Mouse (Mus musculus) duodenum, adult 2 months (tissue): Measurements from ENCODE around the gene Olfr372. TPM values are rescaled to one million over a fixed set of nuclear protein-coding genes. Genes with fewer than 3 reads are reported as not detected.

ENCODE experiments used
- polyA plus RNA-seq: library from polyadenylated mRNA; depleted of rRNA; stranded (reverse); fragments of >200 nt; gene quantifications from 2 replicates; pipeline ENCODE4 v1.2.3, GENCODE M21; 2012; ENCODE audit warnings: low replicate concordance; rRNA removed

Gene Olfr372
- polyA plus RNA-seq: not detected in 2 replicates

DNA sequence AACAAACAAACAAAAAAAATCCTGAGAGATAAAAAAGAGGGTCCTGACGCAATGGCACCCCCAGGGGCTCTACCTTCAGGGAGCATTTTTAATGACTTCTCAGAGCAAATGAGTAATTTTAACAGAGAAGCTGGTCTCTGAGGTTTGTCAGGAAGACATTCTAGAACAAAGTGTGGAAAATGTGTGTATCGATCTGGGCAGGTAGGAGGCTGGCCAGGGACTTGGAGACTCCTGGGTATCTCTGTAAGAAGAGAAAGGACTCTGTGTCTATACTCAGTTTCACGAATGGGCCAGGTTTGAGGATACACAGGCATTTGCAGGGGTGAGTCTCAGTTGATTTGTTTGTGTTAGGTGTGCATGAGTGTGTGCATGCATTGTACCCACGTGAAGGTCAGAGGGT lies at the start of gene Olfr372:
Gene Olfr372, plus strand, starts transcription at position 301 of the 400 bp plus-strand sequence.

DNA sequence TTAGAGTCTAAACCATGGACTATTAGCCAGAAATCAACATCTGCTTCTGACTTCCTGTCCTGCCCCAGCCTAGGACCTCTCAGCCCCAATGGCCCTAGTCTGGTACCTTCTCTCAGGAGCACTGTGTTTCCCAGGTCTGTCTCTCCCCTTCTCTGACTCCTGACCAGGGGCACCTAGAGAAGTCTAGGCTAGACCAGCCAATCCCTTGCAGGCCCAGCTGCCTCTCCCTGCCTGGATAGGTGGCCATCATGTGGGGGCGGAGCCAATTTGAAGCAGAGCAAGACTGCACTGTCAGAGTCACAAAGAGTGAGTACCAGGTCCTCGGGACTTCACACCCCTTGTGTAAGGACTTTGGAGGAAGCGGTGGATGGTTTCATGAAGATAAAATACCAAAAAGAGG lies 31.5 kb upstream of the Olfr372 start, which contains the start of gene Cyp4f18:
Gene Cyp4f18, minus strand, starts transcription at position 154 of the 400 bp plus-strand sequence.

DNA sequence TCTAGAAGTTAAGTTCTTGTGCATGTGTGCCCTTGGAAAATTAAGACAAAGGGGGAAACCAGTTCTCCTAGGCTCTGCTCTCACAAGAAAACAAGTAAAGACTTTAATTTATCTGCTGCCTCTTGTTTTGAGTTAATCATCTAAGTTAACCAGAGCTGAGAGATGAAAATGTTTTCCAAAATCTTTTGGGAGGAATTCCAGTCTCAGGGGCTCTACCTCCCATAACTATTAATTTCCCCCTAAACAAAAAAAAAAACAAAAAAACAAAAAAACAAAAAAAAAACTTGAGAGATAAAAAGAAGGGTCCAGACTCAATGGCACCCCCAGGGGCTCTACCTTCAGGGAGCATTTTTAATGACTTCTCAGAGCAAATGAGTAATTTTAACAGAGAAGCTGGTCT lies 41.9 kb downstream of the Olfr372 start, which contains the start of gene Olfr373:
Gene Olfr373, plus strand, starts transcription at position 301 of the 400 bp plus-strand sequence.

DNA sequence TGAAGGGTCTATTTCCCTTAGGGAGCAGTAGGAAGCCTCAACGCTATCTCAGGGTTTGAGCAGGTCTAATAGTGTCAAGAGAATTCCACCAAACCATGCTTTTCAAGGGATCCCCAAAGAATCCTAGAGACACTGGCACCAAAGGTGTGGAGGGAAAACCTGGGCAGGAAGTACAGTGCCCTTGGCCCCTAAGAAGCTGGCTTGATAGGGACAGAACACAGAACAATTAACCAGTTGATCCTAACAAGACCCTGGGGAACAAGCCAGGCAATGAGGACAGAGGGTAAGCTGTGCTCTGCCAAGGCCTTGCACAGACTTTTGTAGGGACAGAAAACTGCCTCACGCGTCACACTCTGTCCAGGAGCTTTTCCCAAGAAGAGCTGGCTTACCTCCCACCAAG lies 65.7 kb downstream of the Olfr372 start, which contains the start of gene Olfr374:
Gene Olfr374, plus strand, starts transcription at position 301 of the 400 bp plus-strand sequence.

Other genes starting within 250 kb of the Olfr372 start
- 0.02 and 0.04 TPM in 2 replicates for gene Zfp709, start 159.2 kb upstream of the Olfr372 start, polyA plus RNA-seq
- not detected in 2 replicates for gene Zfp882, start 132.6 kb upstream of the Olfr372 start, polyA plus RNA-seq
- 0.27 and 0.54 TPM in 2 replicates for gene Zfp617, start 132.6 kb upstream of the Olfr372 start, polyA plus RNA-seq
- 1.2 and 1.4 TPM in 2 replicates for gene Zfp961, start 90.2 kb upstream of the Olfr372 start, polyA plus RNA-seq
- 7.6 and 16.6 TPM in 2 replicates for gene Cyp4f18, start 31.6 kb upstream of the Olfr372 start, polyA plus RNA-seq
- not detected in 2 replicates for gene Olfr373, start 42.0 kb downstream of the Olfr372 start, polyA plus RNA-seq
- gene Olfr374, start 65.8 kb downstream of the Olfr372 start, polyA plus RNA-seq: not detected in 2 replicates
- gene Tpm4, start 93.8 kb downstream of the Olfr372 start, polyA plus RNA-seq: 13.1 and 18.1 TPM in 2 replicates
- gene Rab8a, start 120.0 kb downstream of the Olfr372 start, polyA plus RNA-seq: 39.6 and 59.2 TPM in 2 replicates
- gene Hsh2d, start 148.4 kb downstream of the Olfr372 start, polyA plus RNA-seq: 3.3 and 3.4 TPM in 2 replicates
- gene Cib3, start 171.6 kb downstream of the Olfr372 start, polyA plus RNA-seq: 0.27 TPM in 1 of 2 replicates, not detected in the other
- not detected in 2 replicates for gene Gm11034, start 172.4 kb downstream of the Olfr372 start, polyA plus RNA-seq
- gene Fam32a, start 178.5 kb downstream of the Olfr372 start, polyA plus RNA-seq: 17.5 and 26.9 TPM in 2 replicates
- gene Ap1m1, start 198.8 kb downstream of the Olfr372 start, polyA plus RNA-seq: 35.4 and 46.7 TPM in 2 replicates